Mouse (Mus musculus): ENCODE results near the gene Bbof1.

The Bbof1 gene

DNA sequence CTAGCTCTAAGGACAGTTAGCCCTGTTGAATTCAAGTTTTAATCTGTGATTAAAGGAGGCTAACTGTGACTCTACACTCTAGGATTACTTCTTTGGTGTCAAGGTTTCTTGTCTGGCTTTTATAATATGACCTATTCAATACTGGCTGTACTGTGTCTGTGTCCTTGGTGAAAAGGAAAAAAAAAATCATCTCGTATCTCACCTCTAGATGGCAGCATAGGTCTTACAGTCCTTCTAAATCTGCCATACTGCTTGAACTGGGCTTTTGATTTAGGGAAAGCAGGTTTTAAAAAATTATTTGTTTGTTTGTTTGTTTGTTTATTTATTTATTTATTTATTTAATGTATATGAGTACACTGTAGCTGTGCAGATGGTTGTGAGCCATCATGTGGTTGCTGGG is 59.8 kb downstream of the Bbof1 start:
- peak; percentile 44 for DNase-seq (ENCODE audit: inconsistent ontology term)

DNA sequence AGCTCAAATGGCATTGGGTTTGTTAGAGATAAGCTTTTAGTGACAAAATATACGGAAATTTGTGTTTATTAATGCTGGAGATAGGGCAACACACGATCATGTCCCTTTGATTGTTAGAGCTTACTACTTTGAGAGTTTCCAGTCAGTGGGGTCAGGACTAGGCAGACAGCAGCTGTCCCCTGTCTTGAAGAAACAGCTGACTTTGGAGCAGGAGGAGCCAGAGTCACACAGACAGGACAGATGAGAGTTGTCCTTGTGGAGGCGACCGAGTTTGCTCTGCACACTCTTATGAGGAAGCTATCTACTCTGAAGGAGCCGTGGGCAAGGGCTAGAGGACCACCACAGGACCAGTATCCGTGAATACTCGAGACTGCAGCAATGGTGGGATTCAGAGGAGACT is 70.1 kb downstream of the Bbof1 start:
- DNase-seq (ENCODE audit: inconsistent ontology term) = no peak

DNA sequence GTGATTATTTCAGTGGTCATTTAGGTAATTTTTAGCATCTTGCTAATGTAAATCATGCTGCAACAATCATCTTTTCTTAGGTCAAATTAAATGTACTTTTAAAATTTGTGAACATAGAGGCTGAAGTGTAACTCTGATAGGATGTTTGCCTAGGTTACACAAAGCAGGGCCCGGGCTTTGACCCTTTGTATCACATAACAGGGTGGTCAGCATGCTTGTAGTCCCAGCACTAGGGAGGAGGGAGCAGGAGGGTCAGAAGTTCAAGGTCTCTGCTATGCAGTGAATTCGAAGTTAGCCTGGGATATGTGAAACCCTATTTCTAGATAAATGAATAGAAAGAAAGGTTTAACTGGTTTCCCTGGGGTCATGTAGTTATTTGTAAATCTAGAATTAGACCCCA is 72.4 kb downstream of the Bbof1 start:
- no peak for DNase-seq (ENCODE audit: inconsistent ontology term)

DNA sequence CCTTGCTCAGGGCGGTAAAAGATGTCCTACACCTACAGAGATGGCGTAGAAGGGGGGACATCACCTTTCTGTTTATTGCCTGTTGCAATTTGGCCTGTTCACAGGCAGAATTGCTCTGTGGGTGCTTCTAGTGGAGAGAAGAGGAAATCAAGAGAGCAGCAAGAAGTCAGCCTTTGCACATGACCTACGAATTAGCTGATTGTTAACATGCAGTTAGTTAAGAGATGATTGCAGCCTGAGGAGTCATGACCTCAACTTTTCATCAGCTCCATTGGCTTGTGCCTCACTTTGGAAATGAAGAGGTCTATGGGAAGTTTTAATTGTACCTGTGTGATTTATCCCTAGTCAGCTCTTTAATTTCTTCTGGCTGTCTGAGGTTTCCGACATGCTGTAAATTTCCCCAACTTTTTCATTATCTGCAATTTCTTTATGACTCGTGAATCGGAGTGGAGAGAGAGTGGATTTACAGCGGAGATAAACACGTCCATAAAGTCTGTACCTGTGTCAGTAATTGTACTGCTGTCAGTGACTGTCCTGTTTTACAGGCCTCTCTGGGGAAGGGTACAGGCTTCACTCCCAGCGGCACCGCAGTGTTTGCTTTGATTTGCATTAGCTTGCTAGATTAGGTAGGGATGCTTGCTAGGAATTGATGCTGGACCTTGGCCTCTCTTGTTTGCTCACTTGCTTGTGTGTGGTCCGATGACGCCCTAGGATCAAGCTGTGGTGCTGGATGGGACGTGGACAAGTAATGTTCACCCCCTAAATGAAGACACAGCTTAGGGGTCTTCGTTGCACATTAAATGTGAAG is 74.1 kb downstream of the Bbof1 start:
- DNase-seq (ENCODE audit: inconsistent ontology term) = no peak

DNA sequence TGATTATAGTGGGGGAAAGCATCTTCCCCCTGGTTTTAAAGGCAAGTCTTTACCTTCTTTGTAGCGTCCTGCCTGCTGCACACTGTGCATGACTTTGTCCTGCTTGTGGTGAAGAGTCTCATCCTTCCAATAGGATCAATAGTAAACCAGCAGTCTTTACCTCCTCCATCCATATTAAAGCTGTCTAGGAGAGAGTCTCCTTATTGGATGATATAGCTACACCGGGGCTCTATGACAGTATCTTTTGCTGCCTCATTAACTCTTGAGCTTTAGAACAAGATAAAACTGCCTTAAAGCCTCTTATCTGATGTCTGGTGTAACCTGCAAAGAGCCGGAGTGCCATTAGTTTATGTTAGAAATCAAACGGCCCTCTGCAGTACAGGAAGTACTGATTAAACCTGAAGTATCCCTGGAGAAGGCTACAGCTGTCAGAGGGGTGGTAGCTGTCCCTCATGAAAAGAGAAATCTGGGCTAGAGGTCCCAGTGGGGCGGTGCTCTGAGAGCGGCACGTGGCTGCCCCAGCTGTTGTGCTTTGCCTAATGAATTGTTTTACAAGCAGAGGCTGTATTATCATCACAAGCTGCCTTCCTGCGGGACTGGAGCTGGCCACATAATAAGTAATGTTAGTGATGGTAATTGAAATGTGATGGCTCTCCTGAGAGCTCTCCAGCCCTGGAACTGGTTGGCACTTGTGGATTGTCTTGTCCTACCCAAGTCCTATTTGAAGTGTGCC is 78.6 kb downstream of the Bbof1 start:
- no peak for DNase-seq (ENCODE audit: inconsistent ontology term)

Data from Muller cell, postnatal 12 days (primary cell).